Mouse (Mus musculus) small intestine, adult 2 months (tissue): ENCODE results near the gene Reg4.
A peak's percentile ranks its signal among the peaks of the same experiment; 100 is the strongest.

ENCODE experiments used
- CTCF ChIP-seq: fragments of 200-500 bp; IDR thresholded peaks from 2 replicates; pipeline ENCODE4 v1.5.1; 2012; ENCODE audit warnings: low read depth, mild to moderate bottlenecking, control low read depth, inconsistent platforms, low read length, moderate library complexity, mixed read lengths; ENCODE audit not compliant: insufficient replicate concordance, insufficient read length; ENCODE audit errors: extremely low read depth
- POLR2A ChIP-seq: fragments of 200-500 bp; IDR thresholded peaks from 2 replicates; pipeline ENCODE4 v1.6.1; 2012; ENCODE audit warnings: low read depth, mild to moderate bottlenecking, control low read depth, inconsistent platforms, low read length, moderate library complexity

GRCm38 (mm10) chr3:98280933-98281678 lies 59.1 kb downstream of the Reg4 start:
- TF ChIP-seq POLR2A (no peak), CTCF (peak; percentile 91)
